Mouse (Mus musculus): ENCODE results near the gene Scube2. TPM values are rescaled to one million over a fixed set of nuclear protein-coding genes. Genes with fewer than 3 reads are reported as not detected.

Scube2 gene
- not detected for polyA plus RNA-seq (2017; shearing (Covaris generic))

DNA sequence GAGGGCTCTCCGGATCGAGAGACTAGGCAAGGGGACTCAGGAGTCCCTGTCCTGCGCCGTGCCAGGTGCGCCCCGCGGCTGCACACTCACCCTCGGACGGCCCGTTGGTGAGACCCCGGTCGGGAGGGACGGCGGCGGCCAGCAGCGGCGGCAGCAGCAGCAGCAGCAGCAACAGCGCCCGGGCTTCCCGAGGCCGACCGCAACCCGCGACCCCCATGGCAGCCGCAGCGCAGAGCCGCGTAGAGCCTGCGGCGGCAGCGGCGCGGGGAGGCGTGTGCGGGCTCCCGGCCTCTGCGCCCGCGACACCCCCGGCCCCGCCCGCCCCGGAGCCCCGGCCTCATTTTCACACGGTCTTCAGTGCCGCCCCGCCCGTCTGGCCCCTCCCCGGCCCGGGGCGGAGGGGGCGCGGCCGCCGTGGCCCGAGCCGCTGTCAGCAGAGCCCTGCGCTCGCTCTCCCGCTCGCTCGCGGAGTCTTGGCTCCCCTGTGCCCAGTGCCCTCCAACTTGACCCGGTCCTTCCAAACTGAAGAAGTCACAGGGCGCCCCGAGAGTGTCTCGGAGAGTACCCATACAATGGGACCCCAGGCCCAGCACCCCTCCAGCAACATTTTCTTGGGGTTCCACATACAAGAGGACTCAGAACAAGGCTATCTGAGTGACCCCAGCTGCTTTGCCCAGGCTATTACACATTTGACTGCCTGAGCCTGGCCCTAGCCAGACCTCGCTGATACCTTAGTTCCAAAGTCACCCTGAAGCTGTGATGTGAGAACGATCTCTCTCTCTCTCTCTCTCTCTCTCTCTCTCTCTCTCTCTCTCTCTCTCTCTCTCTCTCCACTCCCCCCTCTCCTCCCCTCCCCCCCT, at the start of gene Scube2:
Scube2 (minus strand) TSS at position 310 of the 860 bp plus-strand sequence.

DNA sequence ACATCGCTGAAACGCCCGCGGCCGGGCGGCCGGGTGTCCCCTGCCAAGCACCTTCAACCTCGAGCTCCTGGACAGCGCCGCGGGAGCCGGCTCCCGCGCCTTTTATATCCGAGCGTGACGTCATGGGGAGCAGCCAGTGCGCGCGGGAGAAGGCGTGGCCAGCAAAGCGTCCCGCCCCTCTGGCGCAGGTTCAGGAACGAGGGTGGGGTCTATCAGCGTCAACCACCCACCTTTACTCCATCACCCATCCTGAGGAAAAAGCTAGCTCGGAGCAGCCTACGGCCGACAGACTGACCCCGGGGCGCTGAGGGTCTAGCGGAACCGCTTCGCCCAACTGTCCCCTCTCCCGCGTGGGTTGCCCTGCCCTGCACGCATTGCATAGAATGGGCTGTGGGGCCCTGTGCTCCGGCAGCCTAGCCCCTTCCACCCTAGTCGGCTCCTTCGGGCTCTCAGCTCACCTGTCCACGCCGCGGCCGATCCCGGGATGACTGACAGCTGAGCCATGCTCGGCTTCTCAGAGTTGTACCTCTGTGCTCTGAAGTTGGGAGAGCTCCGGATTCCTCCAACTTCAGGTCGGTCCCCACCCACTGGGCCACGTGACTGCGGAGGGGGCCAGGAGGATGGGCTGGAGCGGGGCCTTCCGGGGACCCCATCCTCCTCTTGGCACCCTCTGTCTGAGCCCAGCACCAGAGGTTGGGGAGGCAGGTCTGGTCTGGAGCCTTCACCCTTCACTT, 83.8 kb downstream of the Scube2 start, which contains the start of gene Nrip3:
Nrip3 (minus strand) TSS at position 556 of the 734 bp plus-strand sequence.

DNA sequence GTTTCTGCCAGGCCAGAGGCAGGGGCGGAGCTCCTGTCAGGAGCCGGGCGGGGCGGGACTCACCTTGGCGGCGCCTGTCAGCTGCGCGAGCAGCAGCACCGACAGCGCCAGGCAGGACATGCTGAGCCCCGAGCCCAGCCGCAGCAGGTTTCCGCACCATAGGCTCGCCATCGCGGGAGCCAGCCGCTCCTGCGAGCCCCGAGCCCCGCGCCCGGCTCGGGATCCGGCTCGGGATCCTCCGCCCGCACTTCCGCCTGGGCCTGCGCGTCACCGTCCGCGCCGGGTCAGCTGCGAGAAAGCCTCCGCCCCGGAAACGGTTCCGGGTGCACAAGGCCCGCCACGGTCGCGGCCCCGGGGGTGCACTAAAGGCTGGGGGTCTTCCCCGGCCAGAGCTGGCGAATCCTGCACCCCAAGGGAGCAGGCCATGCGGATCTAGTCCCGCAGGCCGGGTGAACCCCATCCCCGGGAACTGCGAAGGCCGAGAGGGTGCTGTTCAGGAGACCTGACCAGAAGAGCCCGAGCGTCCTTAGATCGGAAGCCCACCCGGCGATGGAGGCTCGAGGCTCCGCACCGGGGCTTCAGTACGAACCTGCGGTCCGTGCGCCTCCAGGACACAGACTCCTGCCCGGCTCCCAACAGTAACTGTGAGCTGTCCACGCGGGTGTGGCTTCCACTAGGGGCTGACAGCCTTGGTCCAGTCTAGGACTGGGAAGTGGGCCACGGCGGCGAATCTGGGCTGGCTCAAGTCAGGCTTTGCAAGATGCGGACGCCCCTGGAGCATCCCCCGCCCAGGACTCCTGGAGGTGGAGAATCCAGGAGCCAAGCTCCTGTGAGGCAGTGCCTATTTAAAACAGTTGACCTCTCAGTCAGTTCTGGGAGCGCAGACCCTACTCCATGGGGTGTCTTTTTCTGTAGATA, 113.2 kb downstream of the Scube2 start, which contains the start of gene Tmem9b:
Tmem9b (minus strand) TSS at position 868 of the 918 bp plus-strand sequence.

Other genes with a start within 250 kb of the Scube2 start
- gene St5, start 162.1 kb downstream of the Scube2 start, polyA plus RNA-seq (2017; shearing (Covaris generic)), result 1.2 TPM
- gene Akip1, start 162.0 kb downstream of the Scube2 start, polyA plus RNA-seq (2017; shearing (Covaris generic)), result 14.9 TPM
- gene BC051019, start 141.8 kb downstream of the Scube2 start, polyA plus RNA-seq (2017; shearing (Covaris generic)), result not detected
- gene Ascl3, start 134.0 kb downstream of the Scube2 start, polyA plus RNA-seq (2017; shearing (Covaris generic)), result 1.3 TPM
- 97.2 TPM for gene Tmem9b, start 112.8 kb downstream of the Scube2 start, polyA plus RNA-seq (2017; shearing (Covaris generic))
- 1.1 TPM for gene Nrip3, start 83.7 kb downstream of the Scube2 start, polyA plus RNA-seq (2017; shearing (Covaris generic))
- gene Dennd5a, start 94.8 kb upstream of the Scube2 start, polyA plus RNA-seq (2017; shearing (Covaris generic)), result 20.6 TPM
- 46.4 TPM for gene Tmem41b, start 121.2 kb upstream of the Scube2 start, polyA plus RNA-seq (2017; shearing (Covaris generic))
- 38.0 TPM for gene Ipo7, start 152.6 kb upstream of the Scube2 start, polyA plus RNA-seq (2017; shearing (Covaris generic))
- 23.5 TPM for gene Zfp143, start 195.5 kb upstream of the Scube2 start, polyA plus RNA-seq (2017; shearing (Covaris generic))

Data from effector memory CD4-positive, alpha-beta T cell, adult 7 months (primary cell).